Mouse (Mus musculus) neural tube, embryonic 13.5 days (tissue): Measurements from ENCODE around the gene Nhlrc2. TPM values are rescaled to one million over a fixed set of nuclear protein-coding genes. Genes with fewer than 3 reads are reported as not detected.

Experiments
- ATAC-seq: fragments of 200-750 bp; cut with Nextera tagmentation; 2 replicates; pipeline ENCODE4 v1.8.0; 2017; ENCODE audit warnings: low read depth, mild to moderate bottlenecking, moderate TSS enrichment, moderate library complexity
- H3K27ac ChIP-seq: fragments of 300-500 bp; sonication (generic); replicated peaks from 2 replicates; pipeline ENCODE4 v1.5.1; 2015; ENCODE audit warnings: moderate library complexity, mild to moderate bottlenecking, inconsistent platforms
- H3K27me3 ChIP-seq: fragments of 300-500 bp; sonication (generic); 2 replicates; pipeline ENCODE4 v1.6.1; 2015; ENCODE audit warnings: mild to moderate bottlenecking, inconsistent platforms
- H3K36me3 ChIP-seq: fragments of 300-500 bp; sonication (generic); 2 replicates; pipeline ENCODE4 v1.6.1; 2015; ENCODE audit warnings: mild to moderate bottlenecking, inconsistent platforms
- H3K4me1 ChIP-seq: fragments of 300-500 bp; sonication (generic); replicated peaks from 2 replicates; pipeline ENCODE4 v1.6.1; 2015; ENCODE audit warnings: inconsistent platforms
- H3K4me2 ChIP-seq: fragments of 300-500 bp; sonication (generic); 2 replicates; pipeline ENCODE4 v1.6.1; 2015; ENCODE audit warnings: inconsistent platforms, mild to moderate bottlenecking, moderate library complexity
- H3K4me3 ChIP-seq: fragments of 300-500 bp; sonication (generic); 2 replicates; pipeline ENCODE4 v1.5.1; 2015; ENCODE audit warnings: mild to moderate bottlenecking, inconsistent platforms
- H3K9ac ChIP-seq: fragments of 300-500 bp; sonication (generic); 2 replicates; pipeline ENCODE4 v1.6.1; 2015; ENCODE audit warnings: moderate library complexity, mild to moderate bottlenecking, inconsistent platforms
- H3K9me3 ChIP-seq: fragments of 300-500 bp; sonication (generic); 2 replicates; pipeline ENCODE4 v1.6.1; 2016; ENCODE audit warnings: inconsistent platforms
- WGBS: fragments of 180-500 bp; shearing (Covaris S2); methylation state at CpG from one replicate; pipeline ENCODE4 v1.1.7; 2015; 5-methylcytosine and 5-hydroxymethylcytosine counted together
- polyA plus RNA-seq: library from polyadenylated mRNA; unstranded; fragments of >200 nt; fragmentation: Nextera tagmentation; extraction: Ambion mirVana; gene quantifications from 2 replicates; pipeline ENCODE4 v1.2.1, GENCODE M21; 2015

Nhlrc2 gene
- polyA plus RNA-seq, 1 experiment from 2014 or later, result 8.7 TPM

DNA sequence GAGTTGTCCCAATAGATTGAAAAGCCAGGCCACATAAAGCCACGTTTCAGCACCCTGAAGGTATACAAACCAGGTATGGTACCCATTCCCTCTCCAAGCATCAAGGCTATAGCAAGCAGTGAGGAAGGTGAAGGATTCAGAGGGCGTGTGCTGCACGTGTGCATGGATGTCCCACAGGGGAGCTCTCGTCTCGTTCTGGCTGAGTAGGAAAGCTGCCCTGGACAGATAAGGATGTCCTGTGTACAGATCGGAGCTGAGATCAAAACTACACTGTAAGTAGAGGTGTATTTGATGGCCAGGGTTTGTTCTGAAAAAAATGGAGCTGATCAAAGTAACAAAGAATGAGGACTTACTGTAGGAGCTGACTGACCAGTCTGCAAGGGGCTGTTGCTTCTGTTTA lies 18.9 kb downstream of the Nhlrc2 start:
- Histone ChIP-seq H3K9me3 (no peaks in the 10 kb centered on the region), H3K4me2 (no peak overlapping the region), H3K27me3 (no peaks in the 10 kb centered on the region), H3K27ac (no peak overlapping the region), H3K36me3 (peaks cover 10% of the 10 kb centered on the region), H3K4me3 (no peak overlapping the region), H3K4me1 (peaks cover 6% of the 10 kb centered on the region; the same call in 1 of the 2 replicates), H3K9ac (no peak overlapping the region)
- ATAC-seq, result no peak
- 78% methylated on average over 6 of the region's 6 CpGs for WGBS

DNA sequence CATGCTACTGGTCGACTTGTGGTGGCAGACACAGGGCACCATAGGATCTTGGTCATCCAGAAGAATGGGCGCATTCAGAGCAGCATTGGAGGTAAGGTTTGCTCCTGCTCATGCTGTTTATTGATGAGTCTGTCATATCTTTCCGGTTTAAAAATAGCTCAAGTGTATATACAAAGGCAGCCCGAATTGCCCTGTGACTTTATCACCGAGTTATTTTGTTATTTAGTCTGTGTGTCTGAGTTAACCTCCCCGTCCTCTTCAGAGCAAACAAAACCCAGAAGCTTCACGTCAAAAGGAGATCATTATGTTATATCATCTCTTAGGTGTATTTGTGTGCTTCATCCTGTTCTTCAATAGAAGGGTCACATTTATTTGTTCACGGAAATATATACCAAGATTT lies 22.7 kb downstream of the Nhlrc2 start:
- no peak overlapping the region for H3K4me2 ChIP-seq
- H3K9ac ChIP-seq, result no peak overlapping the region
- H3K9me3 ChIP-seq, result no peaks in the 10 kb centered on the region
- H3K36me3 ChIP-seq, result peaks cover 13% of the 10 kb centered on the region
- H3K27ac ChIP-seq, result no peak overlapping the region
- H3K4me1 ChIP-seq, result peaks cover 6% of the 10 kb centered on the region; the same call in 1 of the 2 replicates
- no peak overlapping the region for H3K4me3 ChIP-seq
- WGBS, result 92% methylated on average over 8 of the region's 8 CpGs
- ATAC-seq, result no peak
- H3K27me3 ChIP-seq, result no peaks in the 10 kb centered on the region

DNA sequence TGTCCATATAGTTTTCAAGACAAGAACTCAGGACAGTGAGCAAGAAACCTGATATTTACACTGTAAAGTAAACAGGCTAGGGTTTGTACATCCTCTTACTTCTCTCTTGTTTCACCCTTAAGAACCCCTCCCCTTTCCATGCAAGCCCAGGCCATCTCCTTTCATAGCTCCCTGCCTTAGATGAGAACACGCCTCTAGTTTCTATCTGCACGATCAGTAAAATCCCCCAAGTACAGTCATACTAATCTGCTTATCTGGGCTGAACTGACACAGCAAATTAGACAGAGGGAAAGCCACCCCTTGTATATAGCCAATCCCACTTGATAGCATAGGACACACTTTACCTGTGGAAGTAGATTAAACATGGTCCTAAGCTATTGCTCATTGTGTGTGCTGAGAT lies 23.2 kb downstream of the Nhlrc2 start:
- H3K4me1 ChIP-seq, result peaks cover 6% of the 10 kb centered on the region; the same call in 1 of the 2 replicates
- WGBS, result 94% methylated on average over 2 of the region's 2 CpGs

DNA sequence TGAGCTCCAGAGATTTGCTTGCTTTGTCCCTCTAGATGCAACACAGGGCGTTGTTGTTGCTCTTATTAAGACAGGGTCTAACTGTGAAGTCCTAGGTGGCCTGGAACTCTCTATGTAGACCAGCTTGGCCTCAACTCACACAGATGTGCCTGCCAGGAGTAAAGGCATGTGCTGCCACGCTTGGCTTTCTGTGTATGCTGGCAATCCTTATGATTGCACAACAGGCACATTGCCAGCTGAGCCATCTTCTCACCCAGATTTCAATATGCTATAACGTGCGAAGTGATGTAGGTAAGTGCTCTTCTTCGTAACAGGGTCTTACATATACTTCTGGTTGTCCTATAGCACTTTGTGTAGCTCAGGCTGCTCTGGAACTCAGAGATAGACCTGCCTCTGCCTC lies 23.9 kb downstream of the Nhlrc2 start:
- no peak overlapping the region for H3K4me3 ChIP-seq
- H3K4me2 ChIP-seq, result no peak overlapping the region
- ATAC-seq, result no peak
- peaks cover 18% of the 10 kb centered on the region for H3K36me3 ChIP-seq
- 89% methylated on average over 5 of the region's 5 CpGs for WGBS
- no peaks in the 10 kb centered on the region for H3K9me3 ChIP-seq
- H3K9ac ChIP-seq, result no peak overlapping the region
- H3K27me3 ChIP-seq, result no peaks in the 10 kb centered on the region
- peaks cover 5% of the 10 kb centered on the region; the same call in 1 of the 2 replicates for H3K4me1 ChIP-seq
- no peak overlapping the region for H3K27ac ChIP-seq

More for the DNA sequence above, 23.2 kb downstream of the Nhlrc2 start:
- peaks cover 17% of the 10 kb centered on the region for H3K36me3 ChIP-seq
- H3K27ac ChIP-seq, result no peak overlapping the region
- no peak overlapping the region for H3K9ac ChIP-seq
- H3K27me3 ChIP-seq, result no peaks in the 10 kb centered on the region
- H3K4me3 ChIP-seq, result no peak overlapping the region
- no peaks in the 10 kb centered on the region for H3K9me3 ChIP-seq
- ATAC-seq, result no peak
- H3K4me2 ChIP-seq, result no peak overlapping the region

DNA sequence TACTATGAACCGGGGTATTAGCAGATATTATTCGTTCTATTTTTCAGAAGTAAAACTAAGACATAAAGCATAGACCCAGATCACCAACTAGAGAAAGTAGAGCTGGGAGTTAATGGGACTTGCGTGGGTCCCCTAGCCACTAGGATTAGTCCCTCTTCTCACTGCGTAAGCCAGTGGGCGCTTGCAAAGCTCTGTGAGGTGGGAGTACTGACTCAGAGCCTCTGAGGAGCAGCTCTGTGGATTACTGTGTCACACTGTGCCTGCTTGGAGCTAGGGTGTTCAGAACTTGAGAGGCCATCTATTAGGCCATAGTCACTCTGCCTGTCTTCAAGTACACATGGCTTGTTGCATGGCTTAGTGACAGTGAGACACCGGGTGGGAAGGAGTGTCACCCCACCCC lies 25.1 kb downstream of the Nhlrc2 start:
- H3K27ac ChIP-seq, result no peak overlapping the region
- no peaks in the 10 kb centered on the region for H3K9me3 ChIP-seq
- no peak overlapping the region for H3K9ac ChIP-seq
- WGBS, result 95% methylated on average over 6 of the region's 6 CpGs
- H3K4me1 ChIP-seq, result no peaks in the 10 kb centered on the region
- no peak overlapping the region for H3K4me2 ChIP-seq
- peaks cover 30% of the 10 kb centered on the region for H3K36me3 ChIP-seq
- no peaks in the 10 kb centered on the region for H3K27me3 ChIP-seq
- H3K4me3 ChIP-seq, result no peak overlapping the region
- ATAC-seq, result no peak

DNA sequence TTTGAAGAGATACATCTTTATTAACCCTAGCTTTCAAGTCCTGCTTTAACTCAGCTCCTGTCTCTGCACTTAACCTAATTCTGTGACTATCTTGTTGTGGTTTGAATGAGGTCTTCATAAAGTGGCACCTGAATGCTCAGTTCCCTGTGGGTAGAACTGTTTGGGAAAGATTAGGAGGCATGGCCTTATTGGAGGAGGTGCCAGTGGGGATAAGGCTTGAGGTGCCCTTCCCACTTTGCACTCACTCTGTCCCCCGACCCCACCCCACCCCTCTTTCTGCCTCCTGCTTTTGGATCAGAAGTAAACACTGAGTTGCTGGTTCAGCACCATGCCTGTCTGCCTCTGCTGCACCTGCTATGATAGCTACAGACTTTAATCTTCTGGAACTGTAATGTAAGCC lies 29.7 kb downstream of the Nhlrc2 start:
- Histone ChIP-seq H3K27me3 (no peaks in the 10 kb centered on the region), H3K9me3 (no peaks in the 10 kb centered on the region), H3K9ac (no peak overlapping the region), H3K27ac (no peak overlapping the region), H3K4me3 (no peak overlapping the region), H3K4me2 (no peak overlapping the region), H3K4me1 (no peaks in the 10 kb centered on the region), H3K36me3 (peaks cover 36% of the 10 kb centered on the region)
- 89% methylated on average over 1 of the region's 1 CpGs for WGBS
- ATAC-seq, result no peak

DNA sequence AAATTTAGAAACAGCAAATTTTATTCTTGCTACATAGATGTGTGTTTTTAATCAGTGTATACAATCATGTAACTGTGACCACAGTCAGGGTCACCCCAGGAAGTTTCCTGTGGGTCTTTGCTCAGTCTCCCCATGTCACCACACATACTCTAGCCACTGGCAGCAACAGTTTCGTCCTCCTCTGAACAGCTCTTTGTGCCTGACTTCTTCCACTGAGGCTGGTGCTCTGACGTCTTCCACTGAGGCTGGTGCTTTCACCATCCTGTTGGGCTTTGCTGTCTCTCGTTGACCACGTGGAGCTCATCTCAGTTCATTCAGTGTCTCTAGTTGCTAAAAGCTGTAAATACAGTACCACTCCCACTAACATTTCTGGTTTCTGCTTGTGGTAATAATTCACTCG lies 33.9 kb downstream of the Nhlrc2 start:
- no peaks in the 10 kb centered on the region for H3K27me3 ChIP-seq
- H3K9ac ChIP-seq, result no peak overlapping the region
- no peak for ATAC-seq
- H3K27ac ChIP-seq, result no peak overlapping the region
- 90% methylated on average over 5 of the region's 5 CpGs for WGBS
- no peaks in the 10 kb centered on the region for H3K9me3 ChIP-seq
- no peak overlapping the region for H3K4me3 ChIP-seq
- no peaks in the 10 kb centered on the region; the same call in 1 of the 2 replicates for H3K4me1 ChIP-seq
- no peak overlapping the region for H3K4me2 ChIP-seq
- peaks cover 30% of the 10 kb centered on the region for H3K36me3 ChIP-seq

DNA sequence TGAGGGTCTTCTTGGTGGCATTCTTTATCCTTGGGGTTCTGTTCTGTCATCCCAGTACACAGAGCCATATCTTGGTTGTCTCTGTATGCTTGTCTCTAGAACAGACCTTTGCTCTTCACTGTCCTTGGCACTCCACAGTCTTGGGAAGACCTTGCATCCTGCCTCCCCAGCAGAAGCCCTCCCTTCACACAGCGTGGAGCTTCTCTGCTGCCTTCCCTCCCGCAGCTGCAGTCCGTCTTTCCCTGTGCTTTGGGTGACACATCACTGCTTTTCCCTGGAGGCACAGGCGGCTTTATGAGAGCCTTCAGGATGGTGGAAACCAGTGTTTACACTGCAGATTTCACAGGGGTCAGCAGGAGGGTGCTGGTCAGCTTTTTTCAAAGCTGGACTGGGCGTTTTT lies 35.7 kb downstream of the Nhlrc2 start:
- Histone ChIP-seq H3K4me1 (no peaks in the 10 kb centered on the region; the same call in 1 of the 2 replicates), H3K27ac (no peak overlapping the region), H3K4me2 (no peak overlapping the region), H3K36me3 (peaks cover 25% of the 10 kb centered on the region), H3K9me3 (no peaks in the 10 kb centered on the region), H3K9ac (no peak overlapping the region), H3K4me3 (no peak overlapping the region), H3K27me3 (no peaks in the 10 kb centered on the region)
- no peak for ATAC-seq
- 68% methylated on average over 5 of the region's 5 CpGs for WGBS

DNA sequence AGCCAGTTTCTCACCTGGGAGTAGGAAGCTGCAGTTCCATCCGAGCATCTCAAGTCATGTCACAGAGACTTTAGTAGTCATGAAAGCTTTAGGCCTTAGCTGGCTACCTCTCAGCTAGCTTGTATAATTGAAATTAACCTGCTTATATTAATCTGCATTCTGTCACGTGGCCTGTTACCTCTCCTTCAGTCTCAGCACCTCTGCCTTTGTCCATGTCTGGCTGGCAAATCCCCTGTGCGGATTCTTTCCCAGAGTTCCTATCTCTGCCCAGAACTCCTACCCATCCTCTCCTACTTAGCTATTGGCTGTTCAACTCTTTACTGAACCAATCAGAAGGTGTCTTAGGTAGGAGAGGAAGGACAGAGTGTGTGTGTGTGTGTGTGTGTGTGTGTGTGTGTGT lies 36.2 kb downstream of the Nhlrc2 start:
- no peaks in the 10 kb centered on the region; the same call in 1 of the 2 replicates for H3K4me1 ChIP-seq
- H3K9ac ChIP-seq, result no peak overlapping the region
- peaks cover 30% of the 10 kb centered on the region for H3K36me3 ChIP-seq
- no peak for ATAC-seq
- WGBS, result 88% methylated on average over 3 of the region's 3 CpGs
- H3K4me2 ChIP-seq, result no peak overlapping the region
- H3K9me3 ChIP-seq, result no peaks in the 10 kb centered on the region
- no peak overlapping the region for H3K4me3 ChIP-seq
- no peak overlapping the region for H3K27ac ChIP-seq
- no peaks in the 10 kb centered on the region for H3K27me3 ChIP-seq

DNA sequence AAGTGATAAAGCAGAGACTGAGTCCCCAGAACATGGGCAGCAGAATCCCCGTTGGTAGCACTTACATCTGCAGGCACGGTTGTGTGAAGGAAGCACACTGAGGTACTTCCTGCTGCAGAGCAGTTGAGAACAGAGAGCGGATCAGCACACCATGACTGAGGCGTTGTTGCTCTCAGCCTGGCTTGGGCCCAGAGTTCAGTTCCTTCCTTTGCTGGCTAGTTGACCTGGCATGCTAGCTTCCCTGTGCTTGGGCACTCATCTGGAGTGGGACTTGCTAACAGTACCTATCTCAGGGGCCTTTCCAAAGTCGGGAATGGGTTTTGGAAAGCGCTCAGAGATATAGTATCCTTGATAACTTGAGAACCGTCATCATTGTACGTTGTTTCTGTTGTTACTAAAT lies 38.3 kb downstream of the Nhlrc2 start:
- no peak overlapping the region for H3K4me2 ChIP-seq
- whole genome bisulfite sequencing, result 87% methylated on average over 8 of the region's 8 CpGs
- no peaks in the 10 kb centered on the region for H3K27me3 ChIP-seq
- H3K27ac ChIP-seq, result no peak overlapping the region
- no peaks in the 10 kb centered on the region; the same call in 1 of the 2 replicates for H3K4me1 ChIP-seq
- no peaks in the 10 kb centered on the region for H3K9me3 ChIP-seq
- no peak overlapping the region for H3K9ac ChIP-seq
- no peak overlapping the region for H3K4me3 ChIP-seq
- no peak for ATAC-seq
- peaks cover 42% of the 10 kb centered on the region for H3K36me3 ChIP-seq

DNA sequence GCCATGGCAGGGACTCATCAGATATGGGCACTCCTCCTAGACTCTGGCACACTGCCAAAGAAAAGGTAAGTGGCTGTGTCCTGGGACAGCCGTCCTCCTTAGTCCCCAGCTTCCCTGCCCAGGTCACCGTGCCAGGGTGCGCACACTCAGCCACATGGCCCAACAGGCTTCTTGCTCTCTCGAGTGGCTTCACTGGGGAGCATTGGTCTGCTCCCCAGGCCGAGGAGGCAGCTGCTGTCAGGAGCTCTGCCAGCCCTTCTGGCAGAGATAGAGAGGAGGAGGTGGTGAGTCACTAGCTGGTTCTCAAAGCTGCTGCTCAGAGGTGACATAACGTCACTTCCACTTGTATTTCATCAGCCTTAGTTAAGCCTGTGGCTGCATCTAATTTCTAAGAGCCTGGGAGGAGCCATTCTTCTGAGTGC lies 40.2 kb downstream of the Nhlrc2 start:
- Histone ChIP-seq H3K9me3 (no peaks in the 10 kb centered on the region), H3K4me2 (no peak overlapping the region), H3K27ac (no peak overlapping the region), H3K4me3 (no peak overlapping the region), H3K4me1 (no peaks in the 10 kb centered on the region; the same call in 1 of the 2 replicates), H3K9ac (no peak overlapping the region), H3K36me3 (peaks cover 46% of the 10 kb centered on the region), H3K27me3 (no peaks in the 10 kb centered on the region)
- ATAC-seq, result no peak
- 89% methylated on average over 6 of the region's 6 CpGs for WGBS

DNA sequence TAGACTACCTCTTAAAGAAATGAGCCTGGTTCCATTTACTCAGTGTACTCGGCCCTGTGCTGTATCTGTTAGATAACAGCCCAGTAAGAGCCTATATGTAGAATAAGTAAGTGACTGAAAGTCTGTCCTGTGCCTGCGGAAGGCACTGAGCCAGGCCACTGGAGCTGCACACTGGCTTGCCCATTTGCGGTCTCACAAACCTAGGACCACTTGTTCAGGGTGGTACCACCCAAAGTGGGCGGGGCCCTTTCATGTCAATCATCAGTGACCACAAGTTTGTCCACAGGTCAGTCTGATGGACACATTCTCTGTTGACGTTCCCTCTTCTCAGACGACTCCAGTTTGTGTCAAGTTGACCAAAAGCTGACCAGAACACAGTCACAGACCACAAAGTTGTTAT lies 40.9 kb downstream of the Nhlrc2 start:
- H3K4me3 ChIP-seq, result no peak overlapping the region
- no peaks in the 10 kb centered on the region for H3K27me3 ChIP-seq
- ATAC-seq, result no peak
- no peak overlapping the region for H3K9ac ChIP-seq
- 96% methylated on average over 6 of the region's 6 CpGs for WGBS
- no peak overlapping the region for H3K27ac ChIP-seq
- no peaks in the 10 kb centered on the region for H3K9me3 ChIP-seq
- peaks cover 52% of the 10 kb centered on the region for H3K36me3 ChIP-seq
- no peaks in the 10 kb centered on the region; the same call in 1 of the 2 replicates for H3K4me1 ChIP-seq
- H3K4me2 ChIP-seq, result no peak overlapping the region

DNA sequence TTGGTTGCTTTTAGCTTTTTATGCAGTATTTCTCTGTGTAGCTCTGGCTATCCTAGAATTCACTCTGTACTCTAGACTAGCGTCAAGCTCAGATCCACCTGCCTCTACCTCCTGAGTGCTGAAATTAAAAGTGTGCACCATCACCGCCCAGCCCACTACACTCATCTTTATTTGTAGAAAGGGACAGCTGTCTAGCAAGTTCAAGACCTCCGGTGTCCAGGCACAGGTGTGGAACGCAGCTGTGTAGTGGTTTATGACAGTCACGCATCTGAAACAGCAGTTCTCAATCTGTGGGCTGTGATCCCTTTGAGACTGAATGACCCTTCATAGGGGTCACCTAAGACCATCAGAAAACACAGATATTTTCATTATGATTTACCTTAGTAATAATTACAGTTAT lies 41.4 kb downstream of the Nhlrc2 start:
- H3K4me2 ChIP-seq, result no peak overlapping the region
- H3K36me3 ChIP-seq, result peaks cover 56% of the 10 kb centered on the region
- no peaks in the 10 kb centered on the region; the same call in 1 of the 2 replicates for H3K4me1 ChIP-seq
- H3K27me3 ChIP-seq, result no peaks in the 10 kb centered on the region
- ATAC-seq, result no peak
- no peaks in the 10 kb centered on the region for H3K9me3 ChIP-seq
- H3K4me3 ChIP-seq, result no peak overlapping the region
- no peak overlapping the region for H3K9ac ChIP-seq
- 95% methylated on average over 5 of the region's 5 CpGs for WGBS
- H3K27ac ChIP-seq, result no peak overlapping the region
